Mouse (Mus musculus) megakaryocyte, adult 5-6 weeks (primary cell): Measurements from ENCODE around the gene Lsm14b. TPM values are rescaled to one million over a fixed set of nuclear protein-coding genes. Genes with fewer than 3 reads are reported as not detected.

Experiments
- ATAC-seq: 2 replicates; pipeline ENCODE4 v1.8.0; 2016; ENCODE audit warnings: mild to moderate bottlenecking, inconsistent platforms; ENCODE audit not compliant: poor library complexity, severe bottlenecking
- total RNA-seq, 2 experiments: library from RNA; stranded (forward) in 1 of 2; stranded (reverse) in 1 of 2; fragments of 153-499, 151-499 nt in 1 of 2; fragments of 221-1000, 200-1000 nt in 1 of 2; gene quantifications; 2 replicates each; pipeline versions ENCODE4 v1.2.3 to v1.2.4; 2015 to 2017

The Lsm14b gene
- total RNA-seq, 2 experiments from 2014 or later: 10.9 to 31.0 TPM

- no peak for ATAC-seq
These were observed 11.1 kb upstream of the Lsm14b start for GRCm38 (mm10) chr2:180013686-180014085.

GRCm38 (mm10) chr2:180017632-180018031, 7.2 kb upstream of the Lsm14b start:
- no peak for ATAC-seq

GRCm38 (mm10) chr2:180018573-180018972, 6.2 kb upstream of the Lsm14b start:
- ATAC-seq: no peak

GRCm38 (mm10) chr2:180020091-180020661, 4.6 kb upstream of the Lsm14b start:
- ATAC-seq: no peak

- no peak for ATAC-seq
These were observed 3.9 kb upstream of the Lsm14b start for GRCm38 (mm10) chr2:180020919-180021318.

- no peak for ATAC-seq
These were observed 2.0 kb upstream of the Lsm14b start for GRCm38 (mm10) chr2:180022751-180023150.

GRCm38 (mm10) chr2:180025135-180025860, 511 bp downstream of the Lsm14b start:
- peak; percentile 6; the same call in 1 of the 2 replicates for ATAC-seq

GRCm38 (mm10) chr2:180025861-180026200, 1.0 kb downstream of the Lsm14b start:
- ATAC-seq: no peak

GRCm38 (mm10) chr2:180027768-180028167, 3.0 kb downstream of the Lsm14b start:
- no peak for ATAC-seq

GRCm38 (mm10) chr2:180031270-180031669, 6.5 kb downstream of the Lsm14b start:
- no peak for ATAC-seq

GRCm38 (mm10) chr2:180032925-180033324, 8.1 kb downstream of the Lsm14b start:
- ATAC-seq: no peak

GRCm38 (mm10) chr2:180033956-180034355, 9.2 kb downstream of the Lsm14b start:
- no peak for ATAC-seq

GRCm38 (mm10) chr2:180034753-180035152, 10.0 kb downstream of the Lsm14b start:
- ATAC-seq: no peak

GRCm38 (mm10) chr2:180040406-180040805, 15.6 kb downstream of the Lsm14b start:
- ATAC-seq: peak; percentile 52

GRCm38 (mm10) chr2:180041577-180042255, 16.9 kb downstream of the Lsm14b start:
- ATAC-seq: peak; percentile 5

- peak; percentile 70 for ATAC-seq
These were observed 17.6 kb downstream of the Lsm14b start, which contains the start of the genes Psma7 and Ss18l1 for GRCm38 (mm10) chr2:180042256-180042857. Gene Psma7, minus strand, starts transcription at chr2:180042433. Gene Ss18l1, plus strand, starts transcription at chr2:180042509.

- peak; percentile 14 for ATAC-seq
These were observed 18.2 kb downstream of the Lsm14b start for GRCm38 (mm10) chr2:180042858-180043515.

GRCm38 (mm10) chr2:180045283-180045682, 20.5 kb downstream of the Lsm14b start:
- ATAC-seq: peak; percentile 28; the same call in 1 of the 2 replicates

GRCm38 (mm10) chr2:180047580-180047979, 22.8 kb downstream of the Lsm14b start:
- 0 out of 2 replicates have a peak, but pooled peaks have one; percentile 21 for ATAC-seq

GRCm38 (mm10) chr2:180047980-180048635, 23.3 kb downstream of the Lsm14b start:
- no peak for ATAC-seq
